Comparison of ENCODE assay signal across 9 mouse cellular contexts in the genomic region with DNA sequence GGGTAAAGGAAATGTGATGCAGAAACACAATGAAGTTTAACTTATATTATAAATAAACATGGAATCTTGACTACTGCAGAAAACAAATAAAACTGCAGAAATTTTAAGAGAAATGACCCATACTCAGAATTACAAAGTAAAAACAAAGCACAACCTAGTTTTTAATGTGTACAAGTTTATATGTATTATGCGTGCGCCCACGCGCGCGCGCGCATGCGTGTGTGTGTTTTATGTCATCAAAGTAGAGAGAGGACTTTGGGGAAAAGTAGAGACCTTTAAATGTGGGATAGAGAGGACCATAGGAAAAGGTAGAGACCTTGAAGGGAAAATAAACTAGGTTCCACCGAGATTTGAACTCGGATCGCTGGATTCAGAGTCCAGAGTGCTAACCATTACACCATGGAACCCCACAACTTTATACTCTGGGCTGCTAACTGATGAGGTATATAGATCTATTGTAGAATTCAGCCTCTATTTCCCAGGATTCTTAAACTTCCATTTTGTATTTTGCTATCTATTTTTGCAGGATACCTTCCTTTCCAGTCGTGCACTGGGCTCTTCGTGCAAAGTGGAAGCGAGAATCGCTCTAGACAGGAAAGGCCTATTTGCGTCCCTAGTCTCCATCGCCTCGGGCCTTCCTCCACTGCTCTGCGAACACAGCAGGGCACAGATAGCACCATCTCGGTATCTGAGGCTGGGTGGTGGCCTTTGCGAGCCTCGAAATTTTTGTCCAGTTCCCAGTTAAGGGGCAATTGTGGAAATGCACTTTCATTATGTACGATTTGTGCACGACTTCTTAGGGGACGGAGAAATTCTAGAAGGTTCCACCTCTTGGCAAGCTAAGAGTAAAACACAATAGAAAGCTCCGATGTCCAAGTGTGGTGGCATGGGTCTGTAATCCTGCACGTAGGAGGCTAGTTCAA. TPM values are rescaled to one million over a fixed set of nuclear protein-coding genes. Genes with fewer than 3 reads are reported as not detected.
DNase-seq lines count a peak whose midpoint lies in the region; ATAC-seq and TF ChIP-seq lines count a peak whose summit lies in the region.
"Had no signal": no experiment of that assay in that cellular context is flagged by ENCODE, and none has a peak within 500 bp of the region (broad histone marks: within the 10 kb centered on the region; RNA-seq: fewer than 3 reads in every experiment).

No protein-coding gene starts in this region.

- H3K27ac ChIP-seq in kidney, adult 2 months (ENCODE audit: insufficient read depth, low read depth, low read length) = no peak overlapping the region
- no peak overlapping the region for H3K27ac ChIP-seq in forebrain, embryonic 16.5 days (ENCODE audit: low read length)
- no peak overlapping the region for H3K27ac ChIP-seq in limb, embryonic 14.5 days (replicated peaks; ENCODE audit: low read depth, low read length)
- H3K27ac ChIP-seq in neural tube, embryonic 15.5 days (replicated peaks) = no peak overlapping the region

- H3K9me3 ChIP-seq in G1E (replicated peaks) = no peaks in the 10 kb centered on the region
- H3K9me3 ChIP-seq in forebrain, embryonic 16.5 days (ENCODE audit: control insufficient read depth, low read length) = no peaks in the 10 kb centered on the region
- no peaks in the 10 kb centered on the region for H3K9me3 ChIP-seq in limb, embryonic 14.5 days (ENCODE audit: control insufficient read depth, low read length)
- H3K9me3 ChIP-seq in neural tube, embryonic 15.5 days (replicated peaks) = no peaks in the 10 kb centered on the region

- no peak overlapping the region for H3K4me3 ChIP-seq in kidney, adult 2 months (ENCODE audit: insufficient read depth, low read depth, low read length)
- peak overlapping the region; percentile 65; the same call in 1 of the 2 replicates for H3K4me3 ChIP-seq in G1E (ENCODE audit: low read depth, low read length)
- no peak overlapping the region for H3K4me3 ChIP-seq in forebrain, embryonic 16.5 days (replicated peaks; ENCODE audit: low read length)
- H3K4me3 ChIP-seq in limb, embryonic 14.5 days (replicated peaks; ENCODE audit: low read length) = 0 out of 2 replicates have a peak overlapping the region, but pooled peaks have one; percentile 7
- H3K4me3 ChIP-seq in neural tube, embryonic 15.5 days (replicated peaks) = peak overlapping the region; percentile 19

- H3K4me1 ChIP-seq in kidney, adult 2 months (ENCODE audit: control insufficient read depth, insufficient read depth, low read length) = no peaks in the 10 kb centered on the region
- peaks cover 42% of the 10 kb centered on the region for H3K4me1 ChIP-seq in G1E (ENCODE audit: insufficient read depth, low read depth, low read length)
- H3K4me1 ChIP-seq in forebrain, embryonic 16.5 days (replicated peaks; ENCODE audit: control insufficient read depth, insufficient read depth, low read length) = peaks cover 2% of the 10 kb centered on the region; the same call in 1 of the 2 replicates
- H3K4me1 ChIP-seq in limb, embryonic 14.5 days (ENCODE audit: control insufficient read depth, insufficient read depth, low read length) = no peaks in the 10 kb centered on the region
- H3K4me1 ChIP-seq in neural tube, embryonic 15.5 days = peaks cover 4% of the 10 kb centered on the region; the same call in 1 of the 2 replicates

- no peak for ATAC-seq in G1E (ENCODE audit: extremely low read depth, insufficient number of reproducible peaks, low FRiP score, poor library complexity, severe bottlenecking)
- no peak for ATAC-seq in forebrain, embryonic 16.5 days
- no peak for ATAC-seq in limb, embryonic 14.5 days (ENCODE audit: low FRiP score, low read depth)
- no peak for ATAC-seq in neural tube, embryonic 15.5 days (ENCODE audit: low FRiP score)

- no peaks in the 10 kb centered on the region for H3K36me3 ChIP-seq in kidney, adult 2 months (ENCODE audit: control insufficient read depth, insufficient read depth, low read length)
- H3K36me3 ChIP-seq in G1E (replicated peaks) = no peaks in the 10 kb centered on the region
- no peaks in the 10 kb centered on the region for H3K36me3 ChIP-seq in forebrain, embryonic 16.5 days (ENCODE audit: control insufficient read depth, insufficient read depth)
- no peaks in the 10 kb centered on the region for H3K36me3 ChIP-seq in limb, embryonic 14.5 days (ENCODE audit: control insufficient read depth, insufficient read depth, low read length)
- no peaks in the 10 kb centered on the region for H3K36me3 ChIP-seq in neural tube, embryonic 15.5 days

- TF ChIP-seq POLR2A in kidney, adult 2 months (IDR thresholded peaks at IDR 0.05; ENCODE audit: low read depth, low read length) = no peak
- TF ChIP-seq POLR2A in limb, embryonic 14.5 days (IDR thresholded peaks at IDR 0.05; ENCODE audit: borderline replicate concordance, extremely low read depth, insufficient read depth, insufficient read length) = no peak

- WGBS in kidney, adult 2 months = 50% methylated on average over 28 of the region's 28 CpGs
- WGBS in forebrain, embryonic 16.5 days = 8% methylated on average over 28 of the region's 28 CpGs
- 14% methylated on average over 28 of the region's 28 CpGs for WGBS in limb, embryonic 14.5 days
- WGBS in neural tube, embryonic 15.5 days = 8% methylated on average over 28 of the region's 28 CpGs

- DNase-seq in kidney, adult 2 months = peak; percentile 11
- DNase-seq in kidney, postnatal 25 days = no peak
- DNase-seq in G1E (ENCODE audit: low spot score) = no peak
- DNase-seq in limb, embryonic 14.5 days (ENCODE audit: low spot score) = peak; percentile 47
- DNase-seq in spleen, postnatal 14 days (ENCODE audit: low spot score in 2 of 2) = no peak
- DNase-seq in gastrocnemius, adult 18-20 months (ENCODE audit: low spot score) = no peak

- H3K27me3 ChIP-seq in kidney, adult 2 months (replicated peaks; ENCODE audit: control insufficient read depth, insufficient read depth, low read length) = no peaks in the 10 kb centered on the region
- H3K27me3 ChIP-seq in G1E (ENCODE audit: insufficient read depth, low read length) = no peaks in the 10 kb centered on the region
- H3K27me3 ChIP-seq in forebrain, embryonic 16.5 days (replicated peaks; ENCODE audit: control insufficient read depth, insufficient read depth, low read length) = 0 out of 2 replicates have a peak, but pooled peaks cover 4% of the 10 kb centered on the region
- H3K27me3 ChIP-seq in limb, embryonic 14.5 days (ENCODE audit: control insufficient read depth, insufficient read depth, low read length) = no peaks in the 10 kb centered on the region
- H3K27me3 ChIP-seq in neural tube, embryonic 15.5 days (replicated peaks) = 0 out of 2 replicates have a peak, but pooled peaks cover 15% of the 10 kb centered on the region

- no peak overlapping the region for H3K9ac ChIP-seq in forebrain, embryonic 16.5 days (replicated peaks; ENCODE audit: low read depth, low read length)
- H3K9ac ChIP-seq in limb, embryonic 14.5 days (ENCODE audit: low read depth, low read length, severe bottlenecking) = no peak overlapping the region
- H3K9ac ChIP-seq in neural tube, embryonic 15.5 days (replicated peaks) = no peak overlapping the region

- H3K4me2 ChIP-seq in forebrain, embryonic 16.5 days (ENCODE audit: low read length) = peak overlapping the region; percentile 25; the same call in 1 of the 2 replicates
- peak overlapping the region; percentile 13; the same call in 1 of the 2 replicates for H3K4me2 ChIP-seq in limb, embryonic 14.5 days (replicated peaks; ENCODE audit: low read depth, low read length, severe bottlenecking)
- H3K4me2 ChIP-seq in neural tube, embryonic 15.5 days = peak overlapping the region; percentile 40

- TF ChIP-seq CTCF in kidney, adult 2 months (conservative IDR thresholded peaks at IDR 0.05; ENCODE audit: insufficient read depth, insufficient read length, low read depth, low read length) = no peak
- TF ChIP-seq CTCF in G1E (IDR thresholded peaks at IDR 0.05; ENCODE audit: low read depth, low read length) = no peak

RNA-seq across cellular contexts. Expression of a gene that starts 11.0 kb away (rescaled TPM):
- polyA plus RNA-seq in kidney, adult 2 months (2012; rRNA removed) = 0.39 and 0.44 TPM in 2 replicates
- total RNA-seq in G1E (2014; fragmentation: Nextera tagmentation) (10.4 and 20.1 TPM in 2 replicates), G1E (2017) (2.2 and 3.6 TPM in 2 replicates)
- 0.20 and 0.26 TPM in 2 replicates for polyA plus RNA-seq in G1E (2012)
- polyA plus RNA-seq in forebrain, embryonic 16.5 days (2015; fragmentation: Nextera tagmentation; extraction: Ambion mirVana) = 24.8 and 25.7 TPM in 2 replicates
- 7.5 and 8.3 TPM in 2 replicates for polyA plus RNA-seq in limb, embryonic 14.5 days (2012; rRNA removed)
- polyA plus RNA-seq in limb, embryonic 14.5 days (2014; fragmentation: Nextera tagmentation; extraction: Ambion mirVana) = 12.7 and 17.2 TPM in 2 replicates
- polyA plus RNA-seq in neural tube, embryonic 15.5 days (2015; fragmentation: Nextera tagmentation; extraction: Ambion mirVana) = 10.3 and 11.5 TPM in 2 replicates
- total RNA-seq in gastrocnemius, adult 18-20 months (2021) = under 1 TPM; 0.48 to 0.69 TPM

RNA-seq across cellular contexts. Expression of a gene that starts 47.1 kb away (rescaled TPM):
- polyA plus RNA-seq in kidney, adult 2 months (2012; rRNA removed) = 0.04 and 0.06 TPM in 2 replicates
- total RNA-seq in G1E (2014; fragmentation: Nextera tagmentation) = not detected in 2 replicates
- total RNA-seq in G1E (2017) = not detected in 2 replicates
- not detected in 2 replicates for polyA plus RNA-seq in G1E (2012)
- polyA plus RNA-seq in forebrain, embryonic 16.5 days (2015; fragmentation: Nextera tagmentation; extraction: Ambion mirVana) = not detected in 2 replicates
- polyA plus RNA-seq in limb, embryonic 14.5 days (2012; rRNA removed) = 0.09 and 0.17 TPM in 2 replicates
- 0.11 and 0.18 TPM in 2 replicates for polyA plus RNA-seq in limb, embryonic 14.5 days (2014; fragmentation: Nextera tagmentation; extraction: Ambion mirVana)
- polyA plus RNA-seq in neural tube, embryonic 15.5 days (2015; fragmentation: Nextera tagmentation; extraction: Ambion mirVana) = 0.11 TPM in 1 of 2 replicates, not detected in the other
- not detected for total RNA-seq in gastrocnemius, adult 18-20 months (2021)
- total RNA-seq: hematopoietic stem cell, adult 5-6 weeks had no signal

Comparison
In these comparisons a context has a peak if more than half of its experiments do, and no peak if none do; other contexts are left out.
1. DNase-seq: peak in kidney, adult 2 months (single experiment) and limb, embryonic 14.5 days (single experiment); none in kidney, postnatal 25 days (0 of 2), G1E (single experiment), spleen, postnatal 14 days (0 of 2) and gastrocnemius, adult 18-20 months (single experiment).
2. H3K4me3 ChIP-seq: peak in G1E (single experiment), limb, embryonic 14.5 days (single experiment) and neural tube, embryonic 15.5 days (single experiment); none in kidney, adult 2 months (single experiment) and forebrain, embryonic 16.5 days (single experiment).
3. Peak in every context shown above with its lines, with median percentiles within 50 percentile points of each other: H3K4me2 ChIP-seq.